Mouse (Mus musculus): Measurements from ENCODE around the gene Tbc1d2.
A peak's percentile ranks its signal among the peaks of the same experiment; 100 is the strongest.
"Not testable (repeated sequence)": the region's sequence is repeated elsewhere in the genome, so short reads cannot be mapped to it uniquely, and the experiment has no call there.

The Tbc1d2 gene

DNA sequence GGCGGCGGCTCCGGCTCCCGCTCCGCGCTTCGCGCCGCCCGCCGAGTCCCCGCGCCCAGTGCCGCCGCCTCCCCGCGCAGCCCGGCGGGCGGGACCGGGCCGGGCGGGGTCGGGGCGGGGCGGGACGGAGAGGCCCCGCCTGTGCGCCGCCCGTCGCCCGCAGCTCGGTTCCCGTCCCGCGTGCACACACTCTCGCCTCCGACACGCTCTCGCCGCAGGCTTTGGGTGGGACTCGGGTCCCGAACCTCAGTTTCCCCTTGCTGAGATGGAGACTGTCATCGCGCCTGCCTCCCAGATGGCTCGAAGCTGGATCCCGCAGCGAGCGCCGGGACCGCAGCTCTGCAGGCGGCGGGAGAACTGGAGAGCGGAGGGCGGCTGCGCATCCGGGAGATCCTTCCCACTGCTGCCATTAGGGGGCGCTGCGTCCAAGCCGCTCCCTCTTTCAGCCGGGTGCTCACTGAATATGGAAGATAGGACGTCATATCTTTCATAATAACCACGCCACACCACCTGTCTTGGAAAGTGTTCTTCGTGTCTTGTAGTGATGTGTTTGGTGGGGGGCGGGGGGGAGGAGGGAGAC lies 48.1 kb downstream of the Tbc1d2 start, which contains the start of gene Coro2a:
Gene Coro2a, minus strand, starts transcription at position 359 of the 580 bp plus-strand sequence.
- DNase-seq (ENCODE audit: low read depth) = peak; percentile 92

DNA sequence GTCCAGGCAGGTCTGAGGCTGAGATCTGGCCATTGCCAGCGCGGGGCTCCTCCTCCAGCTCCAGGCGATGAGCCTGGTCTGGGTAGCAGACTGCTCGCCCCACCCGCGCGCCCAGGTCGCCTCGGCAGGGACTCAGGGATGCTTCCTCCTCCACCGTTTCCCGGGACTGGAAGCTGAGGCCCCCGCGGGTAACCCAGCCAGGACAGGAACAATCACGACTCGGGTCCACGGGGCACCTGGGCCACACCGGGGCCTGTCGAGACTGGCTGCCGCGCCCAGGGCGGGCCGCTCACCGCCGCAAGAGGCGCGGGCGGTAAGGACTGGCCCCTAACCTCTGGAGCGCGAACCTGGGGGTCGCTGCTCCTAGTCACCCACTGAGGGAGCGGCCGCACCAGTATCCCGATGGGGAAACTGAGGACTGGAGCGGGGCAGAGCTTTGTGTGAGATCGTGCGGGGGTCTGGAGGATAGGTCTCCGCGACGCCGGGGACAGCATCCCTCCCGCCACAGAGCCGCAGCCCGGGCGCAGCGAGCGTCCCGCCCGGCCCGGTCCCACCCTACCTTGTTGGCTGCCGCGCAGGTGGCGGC lies 48.7 kb downstream of the Tbc1d2 start:
- peak; percentile 47 for DNase-seq (ENCODE audit: low read depth)

DNA sequence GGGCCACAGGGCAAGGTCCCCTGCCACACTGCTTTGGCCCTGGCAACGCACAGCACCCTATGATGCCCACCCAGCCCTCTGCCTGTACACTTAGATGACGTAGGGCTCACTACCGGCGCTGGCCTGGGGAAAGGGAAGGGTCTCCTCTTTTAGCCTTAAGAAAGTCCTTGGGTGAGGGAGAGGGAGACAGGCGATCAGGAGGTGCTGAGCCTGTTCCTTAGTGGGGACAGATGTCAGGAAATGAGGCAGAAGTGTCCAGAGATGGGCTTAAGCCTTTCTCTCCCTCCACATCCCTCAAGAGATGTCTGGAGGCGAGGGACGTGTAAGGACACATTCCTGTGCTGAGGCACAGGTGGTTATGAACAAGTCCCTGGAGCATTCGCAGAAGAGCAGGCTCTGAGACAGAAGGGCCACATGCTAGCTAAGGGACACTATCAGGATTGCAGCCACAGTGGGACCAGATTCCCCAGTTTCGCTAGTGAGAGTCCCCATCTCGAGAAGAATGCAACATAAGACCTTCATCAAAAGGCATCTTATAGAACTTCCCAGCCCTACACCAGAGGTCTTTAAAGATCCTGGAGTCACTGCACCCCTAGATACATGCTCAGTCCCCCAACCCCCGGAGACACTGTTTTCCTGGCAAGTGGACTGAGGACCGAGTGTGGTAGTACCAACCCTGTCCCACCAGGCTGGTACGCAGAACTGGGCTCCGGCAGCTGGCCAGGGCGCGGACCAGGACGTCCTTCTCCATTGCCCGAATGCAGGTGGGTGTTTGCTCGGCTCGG lies 49.3 kb downstream of the Tbc1d2 start:
- peak; percentile 47 for DNase-seq (ENCODE audit: low read depth)

DNA sequence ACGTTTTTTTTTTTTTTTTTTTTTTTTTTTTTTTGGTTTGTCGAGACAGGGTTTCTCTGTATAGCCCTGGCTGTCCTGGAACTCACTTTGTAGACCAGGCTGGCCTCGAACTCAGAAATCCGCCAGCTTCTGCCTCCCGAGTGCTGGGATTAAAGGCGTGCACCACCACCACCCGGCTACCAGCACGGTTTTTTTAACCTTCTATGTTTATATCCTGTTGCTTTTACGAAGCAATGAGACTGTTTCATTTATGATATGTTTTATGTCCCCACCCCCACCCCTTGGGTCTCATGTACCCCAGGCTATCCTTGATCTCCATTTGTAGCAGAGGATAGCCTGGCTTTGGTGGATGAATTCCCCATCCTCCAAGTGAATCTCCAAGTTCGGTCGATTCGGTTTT lies 50.4 kb downstream of the Tbc1d2 start:
- DNase-seq (ENCODE audit: low read depth) = peak; percentile 31

DNA sequence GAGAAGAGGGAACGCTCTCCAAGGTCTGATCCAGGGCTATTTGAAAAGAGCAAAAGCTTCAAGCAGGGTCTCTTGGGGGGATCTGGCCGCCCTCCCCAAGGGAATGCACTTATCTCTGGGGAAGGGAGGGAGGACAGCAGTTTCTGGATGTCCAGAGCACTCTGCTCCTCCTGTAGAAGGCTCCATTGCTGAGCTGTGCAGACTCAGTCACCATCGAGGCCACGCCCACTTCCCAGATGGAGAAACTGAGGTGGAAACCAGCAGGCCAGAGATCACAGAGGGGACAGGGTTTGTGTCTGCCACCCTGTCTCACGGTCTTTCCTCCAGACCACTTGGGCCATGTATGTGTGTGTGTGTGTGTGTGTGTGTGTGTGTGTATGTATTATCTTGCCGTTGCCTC lies 51.0 kb downstream of the Tbc1d2 start:
- no peak for DNase-seq (ENCODE audit: low read depth)

DNA sequence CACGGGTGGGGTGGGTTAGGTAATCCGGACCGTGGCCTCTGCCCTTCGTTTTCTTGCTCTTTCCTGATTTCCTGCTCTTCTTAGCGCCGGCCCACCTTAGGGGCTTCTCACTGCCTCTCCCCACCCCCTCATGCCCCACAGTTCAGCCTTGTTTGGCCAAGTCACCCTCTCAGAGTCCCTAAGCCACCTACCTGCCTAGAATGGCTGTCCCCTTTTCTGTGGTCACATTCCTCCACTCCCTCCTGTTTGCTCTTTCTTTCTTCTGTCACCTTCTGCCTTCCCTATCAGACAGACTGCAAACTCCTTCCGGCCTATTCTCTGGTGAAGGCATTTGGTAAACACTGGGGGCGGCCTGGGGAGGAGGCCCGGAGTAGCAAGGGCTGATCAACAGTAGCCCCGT lies 51.9 kb downstream of the Tbc1d2 start:
- peak; percentile 26 for DNase-seq (ENCODE audit: low read depth)

DNA sequence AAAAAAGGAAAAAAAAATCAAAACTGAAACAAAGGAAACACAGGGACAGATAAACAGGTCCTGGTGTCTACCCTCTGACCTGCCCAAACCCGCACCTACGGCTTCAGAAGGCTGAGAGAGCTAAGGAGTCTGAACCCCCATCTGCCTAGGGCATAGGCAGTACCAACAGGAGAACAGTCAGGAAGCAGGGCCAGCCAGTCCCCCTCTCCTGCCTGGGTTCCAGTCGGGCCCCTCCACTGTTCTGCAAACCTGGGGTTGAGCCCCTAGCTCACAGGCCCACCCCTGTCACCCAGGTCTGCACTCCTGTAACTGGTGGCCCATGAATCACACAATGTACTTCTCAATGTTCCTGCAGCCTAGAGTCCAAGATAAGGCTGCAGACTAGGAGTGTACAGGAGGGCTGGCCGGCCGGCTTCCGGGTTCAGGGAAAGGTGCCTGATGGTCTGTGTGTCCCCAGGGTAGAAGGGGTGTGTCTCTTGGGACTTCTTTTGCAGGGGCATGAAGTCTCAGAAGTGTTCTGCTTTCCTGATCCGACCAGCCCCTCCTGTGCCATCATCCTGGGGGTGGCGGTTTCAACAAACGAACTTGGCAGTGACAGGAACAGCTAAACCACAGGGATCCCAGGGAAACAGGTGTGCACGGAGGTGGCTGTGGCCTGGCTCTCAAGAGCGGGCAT lies 52.6 kb downstream of the Tbc1d2 start:
- peak; percentile 27 for DNase-seq (ENCODE audit: low read depth)

DNA sequence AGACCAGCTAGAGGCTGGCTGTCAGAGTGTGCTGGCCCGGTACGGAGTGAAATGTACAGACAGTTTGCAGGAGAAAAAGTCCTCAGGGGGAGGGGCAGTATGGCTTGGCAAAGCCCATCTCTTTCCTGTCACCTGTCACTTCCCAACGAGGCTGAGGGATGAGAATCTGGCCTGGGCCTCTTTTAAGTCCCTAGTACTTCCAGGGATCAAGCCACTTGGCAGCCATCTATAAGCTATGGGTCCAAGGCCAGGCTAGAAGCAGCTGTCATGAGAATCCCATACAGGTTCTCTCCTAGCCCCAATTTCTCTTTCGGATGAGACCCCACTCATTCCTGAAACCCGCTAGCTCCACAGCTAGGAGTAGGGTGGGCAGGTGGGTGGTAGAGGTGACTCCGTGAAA lies 53.6 kb downstream of the Tbc1d2 start:
- DNase-seq (ENCODE audit: low read depth) = no peak

DNA sequence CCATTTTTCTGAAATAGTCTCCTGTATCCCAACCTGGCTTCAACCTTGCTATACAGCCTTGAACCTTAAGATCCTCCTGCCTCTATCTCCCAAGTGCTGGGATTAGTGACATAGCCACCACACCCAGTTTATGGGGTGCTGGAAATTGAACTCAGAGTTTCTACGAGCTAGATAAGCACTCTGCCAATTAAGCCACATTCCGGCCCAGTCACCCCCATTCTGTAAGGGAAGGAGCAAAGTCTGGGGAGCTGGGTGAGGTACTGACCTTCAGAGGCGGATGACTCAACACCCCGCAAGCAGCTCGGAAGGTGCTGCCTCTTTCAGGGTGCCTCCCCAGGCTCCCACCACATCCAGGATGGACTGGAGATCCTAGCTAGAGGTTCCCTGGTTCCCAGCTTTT lies 55.9 kb downstream of the Tbc1d2 start:
- DNase-seq (ENCODE audit: low read depth) = no peak

DNA sequence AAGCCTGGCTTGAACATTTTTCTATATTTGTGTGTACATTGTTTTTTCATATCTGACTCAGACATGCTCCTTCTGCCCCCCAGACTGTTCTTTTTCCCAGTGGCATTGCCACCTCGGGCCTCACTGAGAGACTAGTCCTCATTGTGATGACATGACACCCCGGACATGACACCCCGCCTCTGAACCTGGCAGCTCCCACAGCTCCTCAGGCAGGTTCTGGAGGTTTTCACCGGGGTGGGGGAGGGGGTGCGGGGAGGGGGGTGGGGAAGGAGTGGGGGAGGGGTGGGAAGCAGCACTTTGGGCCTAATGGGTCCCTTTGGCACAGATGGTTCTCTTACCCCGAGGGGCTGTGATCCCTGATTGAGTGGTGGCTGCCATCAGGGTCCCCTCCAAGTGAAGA lies 56.5 kb downstream of the Tbc1d2 start:
- DNase-seq (ENCODE audit: low read depth) = no peak

DNA sequence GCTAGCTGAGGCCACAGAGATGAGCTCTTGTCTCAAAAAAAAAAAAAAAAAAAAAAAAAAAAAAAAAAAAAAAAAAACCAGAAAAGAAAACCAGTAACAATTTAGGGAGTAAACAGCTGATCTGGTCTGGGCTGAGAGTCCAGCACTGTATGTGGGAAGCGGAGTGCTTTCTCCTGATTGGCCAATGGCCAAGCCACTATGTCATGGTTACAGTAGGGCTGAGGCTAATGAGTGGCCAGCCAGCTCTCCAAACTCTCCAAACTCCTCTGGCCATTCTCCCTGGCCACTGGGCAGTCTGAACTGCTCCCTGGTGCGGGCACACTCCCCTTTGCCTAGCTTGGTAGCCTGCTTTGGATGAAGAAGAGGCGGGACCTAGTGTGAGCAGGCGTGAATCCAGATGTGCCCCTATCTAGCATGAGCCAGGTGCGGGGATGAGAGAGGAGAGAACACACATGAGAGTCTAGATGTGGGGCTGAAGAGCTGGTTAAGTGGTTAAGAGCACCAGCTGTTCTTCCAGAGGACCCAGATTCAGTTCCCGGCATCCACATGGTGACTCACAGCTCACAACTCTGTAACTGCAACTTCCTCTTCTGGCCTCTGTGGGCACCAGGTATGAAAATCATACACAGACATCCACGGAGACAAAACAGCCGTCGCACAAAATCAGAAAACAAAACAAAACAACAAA lies 58.0 kb downstream of the Tbc1d2 start:
- DNase-seq (ENCODE audit: low read depth) = no peak

DNA sequence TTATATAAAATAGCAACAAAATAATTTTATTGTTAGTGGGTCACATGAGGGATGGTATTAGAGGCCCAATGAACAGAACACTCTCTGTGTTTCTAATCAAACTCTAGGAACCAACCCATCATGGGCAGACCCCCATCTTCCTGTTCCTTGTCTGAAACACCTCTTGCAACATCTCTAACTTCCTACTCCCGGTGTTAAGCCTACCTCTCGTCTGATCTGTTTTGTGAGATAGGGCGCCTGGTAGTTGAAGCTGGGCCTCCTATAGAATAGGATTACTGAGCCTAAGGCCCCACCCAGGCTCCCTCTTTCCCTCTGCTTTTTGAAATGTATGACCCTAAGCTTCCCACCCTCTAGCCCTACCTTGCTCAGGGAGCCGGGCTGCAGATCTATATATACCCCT lies 59.2 kb downstream of the Tbc1d2 start:
- no peak for DNase-seq (ENCODE audit: low read depth)

DNA sequence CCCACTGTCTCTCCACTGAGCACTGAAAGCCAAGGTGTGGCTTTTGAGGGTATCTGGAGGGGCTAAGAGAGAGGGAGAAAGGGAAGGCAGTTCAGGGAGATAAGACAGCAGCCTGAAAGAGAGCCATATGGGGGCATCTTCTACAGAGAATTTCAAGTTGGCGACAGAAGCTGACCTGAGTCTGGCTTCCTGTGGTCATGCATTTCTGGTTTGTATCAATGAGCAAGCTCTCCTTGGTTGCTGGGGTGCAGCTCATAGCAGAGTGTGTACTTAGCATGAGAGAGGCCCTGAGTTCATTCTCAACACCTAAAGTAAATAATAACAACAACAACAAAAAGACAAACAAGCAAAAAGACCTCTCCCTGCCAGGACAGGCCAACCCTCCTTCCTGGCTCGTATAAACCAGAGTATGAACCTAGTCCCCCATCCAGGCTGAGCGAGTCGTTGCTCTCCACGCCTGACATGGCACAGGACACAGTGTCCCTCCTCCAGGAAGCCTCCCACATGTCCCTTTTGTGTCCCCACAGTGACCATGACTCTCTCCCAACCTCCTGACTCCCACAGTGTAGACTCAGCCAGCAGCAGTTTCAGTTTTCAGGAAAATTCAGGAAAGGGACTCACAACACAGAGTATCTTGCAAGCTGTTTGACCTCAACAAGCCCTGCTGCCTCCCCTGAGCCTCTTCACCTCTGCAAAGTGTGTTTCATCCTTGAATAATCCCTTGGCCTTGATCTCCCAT lies 59.9 kb downstream of the Tbc1d2 start:
- DNase-seq (ENCODE audit: low read depth) = no peak

DNA sequence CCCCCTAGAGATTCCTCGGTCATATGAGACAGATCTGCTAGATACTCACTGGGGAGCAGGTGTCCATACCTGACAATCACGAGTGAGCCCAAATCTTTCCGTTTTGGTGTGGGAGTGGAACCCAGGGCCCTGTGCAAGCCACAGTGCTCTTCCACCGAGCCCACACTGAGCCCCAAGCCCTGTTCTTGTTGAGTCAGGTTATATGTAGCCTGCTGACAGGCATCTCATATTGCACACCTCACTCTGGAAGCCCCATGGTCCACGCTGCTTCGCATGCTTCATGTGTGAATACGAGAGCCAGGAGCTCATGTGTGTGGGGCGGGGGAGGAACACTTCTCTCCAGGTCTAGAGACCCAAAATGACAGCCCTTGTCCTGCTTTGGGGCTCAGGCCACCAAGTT lies 60.9 kb downstream of the Tbc1d2 start:
- DNase-seq (ENCODE audit: low read depth) = no peak

DNA sequence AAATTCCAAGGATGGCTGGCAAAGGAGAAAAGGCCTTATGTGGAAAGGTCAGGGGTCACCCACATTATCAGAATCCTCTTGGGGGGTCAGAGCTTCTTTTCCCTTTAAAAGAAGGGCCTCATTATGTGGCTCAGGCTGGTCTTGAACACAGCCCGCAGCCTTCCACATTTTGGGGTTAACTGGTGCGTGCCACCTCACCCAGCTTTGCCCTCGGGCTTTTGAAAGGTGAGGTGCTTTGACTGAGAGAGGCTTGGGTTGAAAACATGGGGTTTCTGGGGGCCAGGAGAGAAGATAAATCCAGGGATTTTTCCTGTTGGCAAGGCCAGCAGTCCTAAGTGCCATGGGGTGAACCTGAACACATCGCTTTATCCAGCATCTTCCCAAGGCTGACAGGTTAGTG lies 63.5 kb downstream of the Tbc1d2 start:
- DNase-seq (ENCODE audit: low read depth) = no peak

DNA sequence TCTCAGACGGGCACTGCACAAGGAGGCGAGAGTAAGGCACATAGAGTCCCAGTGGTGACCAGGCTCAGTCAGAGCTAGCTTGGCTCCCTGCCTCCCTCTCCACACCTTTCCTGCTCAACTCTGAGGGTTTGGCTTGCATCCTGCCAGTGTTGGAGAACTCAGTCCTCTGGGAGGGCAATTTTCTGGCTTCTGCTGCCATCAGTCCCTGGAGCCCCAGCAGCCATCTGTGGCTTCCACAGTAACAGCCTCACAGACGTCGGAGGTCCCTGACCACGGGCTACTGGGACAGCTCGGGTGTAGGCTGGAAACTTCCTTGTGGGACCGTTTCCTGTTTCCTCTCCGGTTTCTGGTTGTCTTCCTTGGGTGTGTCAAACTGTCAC lies 64.2 kb downstream of the Tbc1d2 start:
- no peak for DNase-seq (ENCODE audit: low read depth)

DNA sequence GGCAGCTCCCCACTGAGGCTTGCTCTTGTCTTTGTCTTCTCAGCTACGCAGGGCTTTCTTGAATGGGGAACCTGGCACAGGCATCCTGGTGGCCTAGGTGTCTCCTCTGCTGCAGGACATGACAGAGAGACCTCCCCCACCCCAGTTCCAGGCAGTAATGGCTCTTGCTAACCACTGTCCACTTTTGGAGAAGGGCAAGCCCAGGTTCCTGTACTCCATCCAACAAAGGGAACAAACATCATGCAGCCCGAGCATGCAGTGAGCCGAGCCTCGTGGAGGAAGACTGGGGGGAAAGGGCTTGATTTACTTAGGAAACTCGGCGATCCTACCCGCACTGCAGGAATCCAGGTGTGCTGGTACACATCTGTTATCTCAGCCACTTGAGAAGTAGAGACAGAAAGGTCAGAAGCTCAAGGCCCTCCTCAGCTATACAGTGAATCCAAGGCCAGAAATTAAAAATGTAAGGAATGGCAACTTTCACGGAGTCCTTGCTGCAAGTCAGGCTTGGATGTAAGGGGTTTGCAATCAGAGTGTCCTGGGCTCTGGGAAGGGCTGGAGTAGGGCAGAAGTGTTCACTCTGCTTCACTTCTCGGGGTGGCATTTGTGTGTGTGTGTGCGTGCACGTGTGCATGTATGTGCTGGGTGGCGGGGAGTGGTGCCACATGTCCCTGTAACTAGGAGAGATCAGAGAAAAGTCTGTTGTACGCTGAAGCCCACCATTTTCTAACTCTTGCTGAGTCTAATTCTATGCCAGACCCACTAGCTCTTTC lies 64.8 kb downstream of the Tbc1d2 start:
- DNase-seq (ENCODE audit: low read depth) = no peak

DNA sequence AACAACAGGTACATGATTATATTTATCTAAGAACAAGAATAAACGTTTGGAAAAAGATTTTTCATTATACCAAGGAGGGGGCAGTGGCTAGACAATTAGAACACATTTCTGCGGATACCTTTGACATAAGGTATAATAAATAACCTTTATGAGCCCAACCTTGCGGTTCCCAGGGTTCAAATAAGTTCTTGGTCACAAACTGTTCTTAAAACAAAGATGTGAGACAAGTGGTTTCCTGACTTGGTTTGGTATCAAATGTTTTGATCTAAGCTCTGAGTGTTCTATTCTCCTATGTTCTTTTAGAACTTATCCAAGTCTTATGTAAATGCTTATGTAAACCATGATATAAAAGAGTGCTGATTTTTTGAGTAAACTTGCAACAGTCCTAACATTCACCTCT lies 65.5 kb downstream of the Tbc1d2 start:
- DNase-seq (ENCODE audit: low read depth) = peak; percentile 49

DNA sequence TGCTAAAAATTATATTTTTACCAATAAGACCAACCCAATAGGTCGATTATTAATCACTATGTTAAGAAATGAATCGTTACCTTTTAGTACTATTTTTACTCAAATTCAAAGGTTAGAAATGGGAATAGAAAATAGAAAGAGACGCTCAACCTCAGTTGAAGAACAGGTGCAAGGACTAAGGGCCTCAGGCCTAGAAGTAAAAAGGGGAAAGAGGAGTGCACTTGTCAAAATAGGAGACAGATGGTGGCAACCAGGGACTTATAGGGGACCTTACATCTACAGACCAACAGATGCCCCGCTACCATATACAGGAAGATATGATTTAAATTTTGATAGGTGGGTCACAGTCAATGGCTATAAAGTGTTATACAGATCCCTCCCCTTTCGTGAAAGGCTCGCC lies 65.9 kb downstream of the Tbc1d2 start:
- not testable (repeated sequence) for DNase-seq (ENCODE audit: low read depth)

DNA sequence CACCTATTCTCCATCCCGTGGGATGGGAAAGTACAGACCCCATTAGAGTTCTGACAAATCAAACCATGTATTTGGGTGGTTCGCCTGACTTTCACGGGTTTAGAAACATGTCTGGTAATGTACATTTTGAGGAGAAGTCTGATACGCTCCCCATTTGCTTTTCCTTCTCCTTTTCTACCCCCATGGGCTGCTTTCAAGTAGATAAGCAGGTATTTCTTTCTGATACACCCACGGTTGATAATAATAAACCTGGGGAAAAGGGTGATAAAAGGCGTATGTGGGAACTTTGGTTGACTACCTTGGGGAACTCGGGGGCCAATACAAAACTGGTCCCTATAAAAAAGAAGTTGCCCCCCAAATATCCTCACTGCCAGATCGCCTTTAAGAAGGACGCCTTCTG lies 68.0 kb downstream of the Tbc1d2 start:
- DNase-seq (ENCODE audit: low read depth) = not testable (repeated sequence)

DNA sequence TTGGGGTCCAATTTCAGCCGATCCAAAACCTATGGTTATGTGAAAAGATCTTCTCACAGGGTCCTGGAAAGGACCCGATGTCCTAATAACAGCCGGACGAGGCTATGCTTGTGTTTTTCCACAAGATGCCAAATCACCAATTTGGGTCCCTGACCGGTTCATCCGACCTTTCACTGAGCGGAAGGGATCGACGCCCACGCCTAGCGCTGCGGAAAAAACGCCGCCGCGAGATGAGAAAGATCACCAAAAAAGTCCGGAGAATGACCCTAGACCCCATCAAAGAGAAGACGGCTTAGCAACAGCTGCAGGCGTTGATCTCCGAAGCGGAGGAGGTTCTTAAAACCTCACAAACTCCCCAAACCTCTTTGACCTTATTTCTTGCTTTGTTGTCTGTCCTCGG lies 68.4 kb downstream of the Tbc1d2 start:
- not testable (repeated sequence) for DNase-seq (ENCODE audit: low read depth)

All from naive thymus-derived CD4-positive, alpha-beta T cell, adult 2 months (primary cell).